In the genomic region with DNA sequence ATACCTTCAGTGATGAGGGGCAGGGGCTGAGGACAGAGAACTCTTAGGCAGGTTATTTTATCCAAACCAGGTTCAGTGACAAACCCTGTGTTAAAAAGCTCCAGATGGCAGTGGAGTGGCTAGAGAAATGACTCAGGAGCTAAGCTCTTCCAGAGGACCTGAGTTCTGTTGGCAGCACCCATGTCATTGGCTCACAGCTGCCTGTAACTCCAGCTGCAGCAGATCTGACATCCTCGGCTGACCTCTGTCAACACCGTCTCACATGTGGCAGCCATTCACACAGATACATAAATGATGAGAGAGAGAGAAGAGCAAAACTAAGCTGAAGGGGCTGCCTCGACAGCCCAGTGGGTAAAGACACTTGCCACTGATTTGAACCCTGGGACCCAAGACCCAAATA, we compare ENCODE assay signal across 32 mouse cellular contexts. TPM values are rescaled to one million over a fixed set of nuclear protein-coding genes. Genes with fewer than 3 reads are reported as not detected.
DNase-seq lines count a peak whose midpoint lies in the region; TF ChIP-seq lines count a peak whose summit lies in the region.
"Had no signal": no experiment of that assay in that cellular context is flagged by ENCODE, and none has a peak within 500 bp of the region (broad histone marks: within the 10 kb centered on the region; RNA-seq: fewer than 3 reads in every experiment).

No protein-coding gene starts in this region.

- no peak overlapping the region for H3K4me3 ChIP-seq in heart, adult 2 months
- H3K4me3 ChIP-seq: embryonic facial prominence, embryonic 12.5 days; embryonic facial prominence, embryonic 15.5 days; gastrocnemius, adult 2 months; heart, embryonic 12.5 days; heart, embryonic 15.5 days; hindbrain, embryonic 10.5 days; hindbrain, embryonic 13.5 days; intestine, embryonic 15.5 days had no signal

- H3K4me1 ChIP-seq in heart, adult 2 months (ENCODE audit: control insufficient read depth, insufficient read depth, low read length): peaks cover 5% of the 10 kb centered on the region

- H3K27ac ChIP-seq in heart, adult 2 months: no peak overlapping the region
- H3K27ac ChIP-seq: embryonic facial prominence, embryonic 12.5 days; embryonic facial prominence, embryonic 15.5 days; gastrocnemius, adult 2 months; heart, embryonic 15.5 days; hindbrain, embryonic 10.5 days; hindbrain, embryonic 13.5 days; intestine, embryonic 15.5 days had no signal

- H3K79me2 ChIP-seq in heart, adult 2 months (replicated peaks; ENCODE audit: control insufficient read depth, insufficient read depth, low read length): no peaks in the 10 kb centered on the region

- no peak for TF ChIP-seq POLR2A in heart, adult 2 months (IDR thresholded peaks at IDR 0.05; ENCODE audit: insufficient read depth, low read depth, low read length)

- H3K36me3 ChIP-seq in heart, adult 2 months (ENCODE audit: control insufficient read depth, insufficient read depth, low read length): no peaks in the 10 kb centered on the region
- H3K36me3 ChIP-seq: embryonic facial prominence, embryonic 12.5 days; embryonic facial prominence, embryonic 15.5 days; heart, embryonic 12.5 days; heart, embryonic 15.5 days; hindbrain, embryonic 10.5 days; hindbrain, embryonic 13.5 days; intestine, embryonic 15.5 days had no signal

- TF ChIP-seq EP300 in heart, adult 2 months (IDR thresholded peaks at IDR 0.05; ENCODE audit: insufficient read depth, low read depth, low read length): peak; percentile 68; the same call in 1 of the 2 replicates

- DNase-seq in heart, adult 2 months: peak in 1 of 2 experiments; percentile 31
- DNase-seq in heart, adult 9 months (ENCODE audit: low spot score in 2 of 2): no peak
- peak; percentile 15 for DNase-seq in lung, postnatal 36 days
- no peak for DNase-seq in lung, postnatal 14 days
- peak; percentile 66 for DNase-seq in NIH3T3 (ENCODE audit: low read depth)
- DNase-seq in skeletal muscle tissue, adult 2 months (ENCODE audit: low read depth, low spot score): peak; percentile 59
- no peak for DNase-seq in cerebellum, adult 11-12 months
- DNase-seq: adrenal gland, adult 2 months; adrenal gland, postnatal 14 days; cerebellum, adult 11 months; cerebellum, adult 8-10 months; cerebellum, postnatal 10 days; cerebellum, postnatal 36 days; forebrain, postnatal 0 days; gastrocnemius, adult 2 months; gastrocnemius, postnatal 36 days; heart, postnatal 10 days; heart, postnatal 36 days had no signal

- TF ChIP-seq CTCF in heart, adult 2 months (IDR thresholded peaks at IDR 0.05): no peak

- H3K9ac ChIP-seq in heart, adult 2 months (ENCODE audit: low read depth, low read length): no peak overlapping the region
- H3K9ac ChIP-seq: embryonic facial prominence, embryonic 12.5 days; embryonic facial prominence, embryonic 15.5 days; forebrain, postnatal 0 days; heart, embryonic 12.5 days; heart, embryonic 15.5 days; hindbrain, embryonic 13.5 days; intestine, embryonic 15.5 days had no signal

- 46% methylated on average over 3 of the region's 3 CpGs for WGBS in heart, adult 2 months

- no peaks in the 10 kb centered on the region for H3K27me3 ChIP-seq in heart, adult 2 months (ENCODE audit: control insufficient read depth, insufficient read depth, low read length)
- H3K27me3 ChIP-seq: embryonic facial prominence, embryonic 12.5 days; embryonic facial prominence, embryonic 15.5 days; heart, embryonic 15.5 days; hindbrain, embryonic 13.5 days; intestine, embryonic 15.5 days; Patski had no signal

- intact Hi-C loops in heart, adult 2 months (cut with DNase I): no loop called here

RNA-seq across cellular contexts. Expression of a gene that starts 7.0 kb away (rescaled TPM):
- total RNA-seq in heart, adult 2 months (2021): not detected
- 1.5 and 1.6 TPM in 2 replicates for polyA plus RNA-seq in heart, adult 2 months (2012; rRNA removed)
- total RNA-seq: ES-E14; forebrain, postnatal 0 days; gastrocnemius, postnatal 36 days; granulocyte monocyte progenitor cell, adult 5-6 weeks; heart, adult 8-10 months; heart, postnatal 36 days had no signal
- polyA plus RNA-seq: forebrain, embryonic 11.5 days; forebrain, embryonic 14.5 days; hindbrain, embryonic 13.5 days; hindbrain, embryonic 16.5 days; Patski had no signal

RNA-seq across cellular contexts. Expression of a gene that starts 7.4 kb away (rescaled TPM):
- total RNA-seq in heart, adult 2 months (2021): 10 to 100 TPM; 12.7 to 13.7 TPM
- 15.7 and 17.1 TPM in 2 replicates for polyA plus RNA-seq in heart, adult 2 months (2012; rRNA removed)
- total RNA-seq: granulocyte monocyte progenitor cell, adult 5-6 weeks had no signal

Comparison
In these comparisons a context has a peak if more than half of its experiments do, and no peak if none do; other contexts are left out.
1. DNase-seq: peak in lung, postnatal 36 days (single experiment), NIH3T3 (single experiment) and skeletal muscle tissue, adult 2 months (single experiment); none in heart, adult 9 months (0 of 2), lung, postnatal 14 days (single experiment) and cerebellum, adult 11-12 months (single experiment).